In the genomic region with DNA sequence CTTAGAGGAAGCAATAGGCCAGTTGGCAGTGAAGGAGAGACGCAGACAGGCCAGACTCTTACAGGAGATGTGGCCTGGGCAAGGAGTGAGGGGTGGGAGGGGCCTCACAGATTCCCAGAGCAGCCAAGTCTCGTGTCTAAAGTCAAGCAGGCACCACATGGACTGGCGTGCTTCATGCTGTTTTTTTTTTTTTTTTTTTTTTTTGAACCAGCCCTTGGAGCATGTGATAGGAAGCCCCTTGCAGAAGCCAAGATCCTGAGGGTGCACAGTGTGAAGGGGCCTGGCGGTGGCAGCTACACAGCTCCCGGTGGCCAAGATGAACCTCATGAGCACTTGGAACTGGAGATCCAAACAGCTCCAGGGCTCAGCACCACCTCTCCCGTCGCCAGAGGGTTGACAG, we compare ENCODE assay signal across 16 mouse cellular contexts. TPM values are rescaled to one million over a fixed set of nuclear protein-coding genes. Genes with fewer than 3 reads are reported as not detected.
DNase-seq lines count a peak whose midpoint lies in the region; ATAC-seq and TF ChIP-seq lines count a peak whose summit lies in the region.
"Had no signal": no experiment of that assay in that cellular context is flagged by ENCODE, and none has a peak within 500 bp of the region (broad histone marks: within the 10 kb centered on the region; RNA-seq: fewer than 3 reads in every experiment).

No protein-coding gene starts in this region.

- H3K36me3 ChIP-seq in heart, embryonic 15.5 days: no peaks in the 10 kb centered on the region
- H3K36me3 ChIP-seq in heart, embryonic 10.5 days: peaks cover 12% of the 10 kb centered on the region
- no peaks in the 10 kb centered on the region for H3K36me3 ChIP-seq in testis, adult 2 months (ENCODE audit: control insufficient read depth, insufficient read depth, low read length)

- no peak overlapping the region for H3K4me3 ChIP-seq in heart, embryonic 15.5 days
- no peak overlapping the region for H3K4me3 ChIP-seq in heart, embryonic 10.5 days
- peak overlapping the region; percentile 74 for H3K4me3 ChIP-seq in testis, adult 2 months (ENCODE audit: control insufficient read depth, low read depth, low read length)
- H3K4me3 ChIP-seq: midbrain, embryonic 10.5 days had no signal

- no peak for TF ChIP-seq POLR2A in testis, adult 2 months (IDR thresholded peaks at IDR 0.05; ENCODE audit: control insufficient read depth, low read depth, low read length)

- H3K27me3 ChIP-seq in heart, embryonic 15.5 days: no peaks in the 10 kb centered on the region
- no peaks in the 10 kb centered on the region for H3K27me3 ChIP-seq in heart, embryonic 10.5 days (ENCODE audit: insufficient read depth, poor library complexity, severe bottlenecking)
- H3K27me3 ChIP-seq in testis, adult 2 months (ENCODE audit: control insufficient read depth, insufficient read depth, low read length): no peaks in the 10 kb centered on the region

- H3K9me3 ChIP-seq in heart, embryonic 15.5 days (replicated peaks): no peaks in the 10 kb centered on the region
- no peaks in the 10 kb centered on the region for H3K9me3 ChIP-seq in heart, embryonic 10.5 days

- 72% methylated on average over 7 of the region's 7 CpGs for WGBS in heart, embryonic 15.5 days
- 81% methylated on average over 7 of the region's 7 CpGs for whole genome bisulfite sequencing in heart, embryonic 10.5 days

- no peak for TF ChIP-seq CTCF in testis, adult 2 months (IDR thresholded peaks at IDR 0.05; ENCODE audit: control insufficient read depth, insufficient read depth, insufficient replicate concordance, low read depth, low read length)

- no peak overlapping the region for H3K4me2 ChIP-seq in heart, embryonic 15.5 days
- H3K4me2 ChIP-seq: liver, embryonic 11.5 days had no signal

- H3K27ac ChIP-seq in heart, embryonic 15.5 days: peak overlapping the region; percentile 31; the same call in 1 of the 2 replicates
- no peak overlapping the region for H3K27ac ChIP-seq in heart, embryonic 10.5 days
- no peak overlapping the region for H3K27ac ChIP-seq in testis, adult 2 months (ENCODE audit: control insufficient read depth, insufficient read depth, low read depth, low read length)
- H3K27ac ChIP-seq: midbrain, embryonic 10.5 days had no signal

- peak; percentile 77 to 85 for DNase-seq in cerebellum, postnatal 14 days
- no peak for DNase-seq in cerebellum, adult 9-10 months
- DNase-seq in heart, embryonic 10.5 days (ENCODE audit: low spot score): no peak
- no peak for DNase-seq in testis, postnatal 14 days (ENCODE audit: low spot score)
- DNase-seq in cerebellum, adult 11 months: no peak
- DNase-seq: adrenal gland, postnatal 36 days; cerebellum, adult 9-11 months; gastrocnemius, postnatal 14 days; kidney, adult 8-10 months; kidney, postnatal 36 days; layer of hippocampus, adult 9-11 months; thymus, postnatal 36 days had no signal

- peaks cover 20% of the 10 kb centered on the region for H3K4me1 ChIP-seq in heart, embryonic 15.5 days (replicated peaks)
- peaks cover 35% of the 10 kb centered on the region for H3K4me1 ChIP-seq in heart, embryonic 10.5 days
- H3K4me1 ChIP-seq in testis, adult 2 months (ENCODE audit: control insufficient read depth, insufficient read depth, low read length): peaks cover 10% of the 10 kb centered on the region

- H3K9ac ChIP-seq in heart, embryonic 15.5 days: no peak overlapping the region

- ATAC-seq in heart, embryonic 15.5 days (replicated peaks; ENCODE audit: insufficient number of reproducible peaks, insufficient read depth, low FRiP score, low read depth): no peak

RNA-seq across cellular contexts. Expression of a gene that starts 19.8 kb away (rescaled TPM):
- 8.9 and 10.8 TPM in 2 replicates for polyA plus RNA-seq in heart, embryonic 15.5 days (2015; fragmentation: Nextera tagmentation; extraction: Ambion mirVana)
- polyA plus RNA-seq in heart, embryonic 10.5 days (2016; fragmentation: Nextera tagmentation; extraction: Ambion mirVana): 12.2 and 13.7 TPM in 2 replicates
- 4.0 and 4.3 TPM in 2 replicates for polyA plus RNA-seq in testis, adult 2 months (2012; rRNA removed)

Comparison
In these comparisons a context has a peak if more than half of its experiments do, and no peak if none do; other contexts are left out.
1. DNase-seq: peak in cerebellum, postnatal 14 days (2 of 2); none in cerebellum, adult 9-10 months (single experiment), heart, embryonic 10.5 days (single experiment), testis, postnatal 14 days (single experiment) and cerebellum, adult 11 months (single experiment).